Mouse (Mus musculus): ENCODE results near the gene Apobec4.
"Not testable (repeated sequence)": the region's sequence is repeated elsewhere in the genome, so short reads cannot be mapped to it uniquely, and the experiment has no call there.

The Apobec4 gene

GRCm38 (mm10) chr1:152766804-152767748 is 16.7 kb downstream of the Apobec4 start:
- peak in 1 of 2 experiments; percentile 16 for DNase-seq (ENCODE audit: low spot score in 2 of 2)

- peak; percentile 82 to 88 for DNase-seq (ENCODE audit: low spot score in 2 of 2)
Measured at GRCm38 (mm10) chr1:152767749-152768488, 17.6 kb downstream of the Apobec4 start.

- DNase-seq (ENCODE audit: low spot score in 2 of 2), result no peak
Measured at GRCm38 (mm10) chr1:152771016-152771415, 20.7 kb downstream of the Apobec4 start.

- not testable (repeated sequence) for DNase-seq (ENCODE audit: low spot score in 2 of 2)
Measured at GRCm38 (mm10) chr1:152774601-152775000, 24.2 kb downstream of the Apobec4 start.

- peak; percentile 39 to 62 for DNase-seq (ENCODE audit: low spot score in 2 of 2)
Measured at GRCm38 (mm10) chr1:152779071-152779737, 28.9 kb downstream of the Apobec4 start.

GRCm38 (mm10) chr1:152784620-152785019 is 34.3 kb downstream of the Apobec4 start:
- DNase-seq (ENCODE audit: low spot score in 2 of 2), result no peak

GRCm38 (mm10) chr1:152785446-152785845 is 35.1 kb downstream of the Apobec4 start:
- not testable (repeated sequence) for DNase-seq (ENCODE audit: low spot score in 2 of 2)

GRCm38 (mm10) chr1:152786953-152787352 is 36.6 kb downstream of the Apobec4 start:
- DNase-seq (ENCODE audit: low spot score in 2 of 2), result no peak

GRCm38 (mm10) chr1:152788121-152788660 is 37.8 kb downstream of the Apobec4 start:
- no peak for DNase-seq (ENCODE audit: low spot score in 2 of 2)

GRCm38 (mm10) chr1:152790254-152790653 is 39.9 kb downstream of the Apobec4 start:
- peak; percentile 22 to 59 for DNase-seq (ENCODE audit: low spot score in 2 of 2)

GRCm38 (mm10) chr1:152790821-152791220 is 40.5 kb downstream of the Apobec4 start:
- no peak for DNase-seq (ENCODE audit: low spot score in 2 of 2)

- no peak for DNase-seq (ENCODE audit: low spot score in 2 of 2)
Measured at GRCm38 (mm10) chr1:152791269-152791668, 40.9 kb downstream of the Apobec4 start.

GRCm38 (mm10) chr1:152792736-152793494 is 42.6 kb downstream of the Apobec4 start:
- no peak for DNase-seq (ENCODE audit: low spot score in 2 of 2)

- no peak for DNase-seq (ENCODE audit: low spot score in 2 of 2)
Measured at GRCm38 (mm10) chr1:152793495-152794130, 43.3 kb downstream of the Apobec4 start.

GRCm38 (mm10) chr1:152795688-152796255 is 45.4 kb downstream of the Apobec4 start:
- no peak for DNase-seq (ENCODE audit: low spot score in 2 of 2)

GRCm38 (mm10) chr1:152796683-152797263 is 46.4 kb downstream of the Apobec4 start:
- no peak for DNase-seq (ENCODE audit: low spot score in 2 of 2)

GRCm38 (mm10) chr1:152798125-152798524 is 47.8 kb downstream of the Apobec4 start:
- peak in 1 of 2 experiments; percentile 50 for DNase-seq (ENCODE audit: low spot score in 2 of 2)

GRCm38 (mm10) chr1:152799897-152800296 is 49.5 kb downstream of the Apobec4 start, which contains the start of gene Ncf2:
Gene Ncf2, plus strand, starts transcription at chr1:152800194.
- no peak for DNase-seq (ENCODE audit: low spot score in 2 of 2)

GRCm38 (mm10) chr1:152800633-152801176 is 50.4 kb downstream of the Apobec4 start:
- DNase-seq (ENCODE audit: low spot score in 2 of 2), result no peak

Measured in natural killer cell, adult 2 months (primary cell).